Mouse (Mus musculus): ENCODE measurements around the gene Actg1.

The Actg1 gene

GRCm38 (mm10) chr11:120346383-120347034 lies 1.8 kb downstream of the Actg1 start:
- 15% methylated on average over 12 of the region's 13 CpGs for WGBS

GRCm38 (mm10) chr11:120345067-120345681 lies 3.2 kb downstream of the Actg1 start:
- WGBS: 24% methylated on average over 1 of the region's 1 CpGs

- 44% methylated on average over 5 of the region's 5 CpGs for WGBS
These were observed 3.9 kb downstream of the Actg1 start for GRCm38 (mm10) chr11:120344310-120344920.

GRCm38 (mm10) chr11:120343519-120344309 lies 4.6 kb downstream of the Actg1 start:
- WGBS: 73% methylated on average over 5 of the region's 5 CpGs

GRCm38 (mm10) chr11:120342656-120343160 lies 5.6 kb downstream of the Actg1 start:
- 97% methylated on average over 5 of the region's 5 CpGs for WGBS

GRCm38 (mm10) chr11:120341661-120342060 lies 6.7 kb downstream of the Actg1 start:
- 97% methylated on average over 4 of the region's 4 CpGs for WGBS

- 89% methylated on average over 10 of the region's 10 CpGs for WGBS
These were observed 8.3 kb downstream of the Actg1 start for GRCm38 (mm10) chr11:120339978-120340513.

GRCm38 (mm10) chr11:120338786-120339185 lies 9.6 kb downstream of the Actg1 start:
- 69% methylated on average over 3 of the region's 3 CpGs for WGBS

- 68% methylated on average over 2 of the region's 2 CpGs for WGBS
These were observed 10.9 kb downstream of the Actg1 start for GRCm38 (mm10) chr11:120337447-120337846.

- 68% methylated on average over 6 of the region's 6 CpGs for WGBS
These were observed 12.8 kb downstream of the Actg1 start for GRCm38 (mm10) chr11:120335431-120336021.

- 97% methylated on average over 10 of the region's 10 CpGs for WGBS
These were observed 28.2 kb downstream of the Actg1 start for GRCm38 (mm10) chr11:120320156-120320555.

GRCm38 (mm10) chr11:120319310-120319709 lies 29.0 kb downstream of the Actg1 start:
- WGBS: 91% methylated on average over 5 of the region's 5 CpGs

GRCm38 (mm10) chr11:120317456-120317855 lies 30.9 kb downstream of the Actg1 start:
- 71% methylated on average over 7 of the region's 7 CpGs for WGBS

- WGBS: 18% methylated on average over 13 of the region's 13 CpGs
These were observed 31.6 kb downstream of the Actg1 start for GRCm38 (mm10) chr11:120316690-120317254.

- under 1% methylated on average over 37 of the region's 37 CpGs for WGBS
These were observed 32.3 kb downstream of the Actg1 start for GRCm38 (mm10) chr11:120315832-120316689.

GRCm38 (mm10) chr11:120315416-120315761 lies 33.0 kb downstream of the Actg1 start:
- 15% methylated on average over 4 of the region's 4 CpGs for WGBS

GRCm38 (mm10) chr11:120314721-120315415 lies 33.5 kb downstream of the Actg1 start:
- 51% methylated on average over 16 of the region's 16 CpGs for WGBS

GRCm38 (mm10) chr11:120313906-120314685 lies 34.2 kb downstream of the Actg1 start:
- WGBS: 66% methylated on average over 6 of the region's 6 CpGs

GRCm38 (mm10) chr11:120312069-120312468 lies 36.3 kb downstream of the Actg1 start:
- 93% methylated on average over 6 of the region's 6 CpGs for WGBS
